Mouse (Mus musculus) T-helper 1 cell (primary cell): ENCODE measurements at regions not wholly inside any gene's neighbourhood (a gene's known extent, or its start where the extent isn't known, plus 50 kb on each side); places are given as distances from the start of the nearest gene placed in this dataset.

Experiments used
- in situ Hi-C: fragments of 300-600 bp; cut with MboI, MseI; formaldehyde crosslinking; loops from one replicate; pipeline ENCODE4 v1.15.1; 2025; ENCODE audit warnings: high pct_unique_total_duplicates

GRCm38 (mm10) chr13:116795041-116795440, 230.3 kb downstream of the Parp8 start:
- in situ Hi-C loops, result no loop called here

- in situ Hi-C loops, result no loop called here
These were observed 243.7 kb downstream of the Parp8 start for GRCm38 (mm10) chr13:116781616-116782015.

GRCm38 (mm10) chr13:116765491-116765890, 259.8 kb downstream of the Parp8 start:
- in situ Hi-C loops, result no loop called here

GRCm38 (mm10) chr13:116759912-116760311, 265.4 kb downstream of the Parp8 start:
- in situ Hi-C loops, result no loop called here

- in situ Hi-C loops, result no loop called here
These were observed 284.5 kb downstream of the Parp8 start for GRCm38 (mm10) chr13:116740825-116741224.

GRCm38 (mm10) chr13:116723361-116724153, 301.8 kb downstream of the Parp8 start:
- in situ Hi-C loops, result loop anchor here (25.0 kb wide), 1 partner anchor 1736 kb away; no protein-coding TSS in a partner anchor

- in situ Hi-C loops, result loop anchor here (5.0 to 25.0 kb wide), 2 partner anchors 1483 to 1728 kb away; no protein-coding TSS in a partner anchor
These were observed 310.5 kb downstream of the Parp8 start for GRCm38 (mm10) chr13:116714809-116715208.

GRCm38 (mm10) chr13:116711866-116712593, 313.3 kb downstream of the Parp8 start:
- in situ Hi-C loops, result loop anchor here (5.0 to 25.0 kb wide), 2 partner anchors 1480 to 1725 kb away; no protein-coding TSS in a partner anchor

- in situ Hi-C loops, result loop anchor here (5.0 to 25.0 kb wide), 2 partner anchors 1479 to 1724 kb away; no protein-coding TSS in a partner anchor
These were observed 314.0 kb downstream of the Parp8 start for GRCm38 (mm10) chr13:116711148-116711865.

GRCm38 (mm10) chr13:116709671-116710070, 315.7 kb downstream of the Parp8 start:
- in situ Hi-C loops, result loop anchor here (5.0 to 25.0 kb wide), 3 partner anchors 1477 to 1722 kb away; no protein-coding TSS in a partner anchor

- in situ Hi-C loops, result loop anchor here (10.0 to 25.0 kb wide), 2 partner anchors 1494 to 1722 kb away; no protein-coding TSS in a partner anchor
These were observed 316.5 kb downstream of the Parp8 start for GRCm38 (mm10) chr13:116708846-116709245.

- in situ Hi-C loops, result loop anchor here (10.0 to 25.0 kb wide), 2 partner anchors 1494 to 1721 kb away; no protein-coding TSS in a partner anchor
These were observed 316.9 kb downstream of the Parp8 start for GRCm38 (mm10) chr13:116708456-116708780.

GRCm38 (mm10) chr13:116707621-116708455, 317.5 kb downstream of the Parp8 start:
- in situ Hi-C loops, result loop anchor here (10.0 to 25.0 kb wide), 2 partner anchors 1493 to 1721 kb away; no protein-coding TSS in a partner anchor

- in situ Hi-C loops, result loop anchor here (10.0 to 25.0 kb wide), 2 partner anchors 1492 to 1719 kb away; no protein-coding TSS in a partner anchor
These were observed 318.7 kb downstream of the Parp8 start for GRCm38 (mm10) chr13:116706401-116707330.

- in situ Hi-C loops, result loop anchor here (10.0 to 25.0 kb wide), 2 partner anchors 1491 to 1718 kb away; no protein-coding TSS in a partner anchor
These were observed 319.5 kb downstream of the Parp8 start for GRCm38 (mm10) chr13:116705611-116706386.

GRCm38 (mm10) chr13:116688714-116689113, 336.6 kb downstream of the Parp8 start:
- in situ Hi-C loops, result no loop called here
